Mouse (Mus musculus) liver, postnatal 0 days (tissue): Measurements from ENCODE around the gene Smap1. TPM values are rescaled to one million over a fixed set of nuclear protein-coding genes. Genes with fewer than 3 reads are reported as not detected.

ENCODE experiments used
- ATAC-seq: fragments of 200-750 bp; cut with Nextera tagmentation; 2 replicates; pipeline ENCODE4 v1.8.0; 2017; ENCODE audit warnings: mild to moderate bottlenecking, moderate library complexity
- DNase-seq: peaks from one replicate; pipeline ENCODE4 v3.0.0-alpha.2; 2016
- H3K27ac ChIP-seq: fragments of 300-500 bp; sonication (generic); 2 replicates; pipeline ENCODE4 v1.5.1; 2014; ENCODE audit warnings: antibody characterized with exemption, moderate library complexity, mild to moderate bottlenecking, low read depth
- H3K27me3 ChIP-seq: fragments of 300-500 bp; sonication (generic); 2 replicates; pipeline ENCODE4 v1.6.1; 2014; ENCODE audit warnings: low read length, control low read depth, mixed read lengths; ENCODE audit not compliant: insufficient read depth
- H3K36me3 ChIP-seq: fragments of 300-500 bp; sonication (generic); replicated peaks from 2 replicates; pipeline ENCODE4 v1.6.1; 2014; ENCODE audit warnings: mild to moderate bottlenecking, control low read depth, low read length, moderate library complexity, mixed read lengths; ENCODE audit not compliant: insufficient read depth
- H3K4me1 ChIP-seq: fragments of 300-500 bp; sonication (generic); 2 replicates; pipeline ENCODE4 v1.6.1; 2014; ENCODE audit warnings: antibody characterized with exemption, mild to moderate bottlenecking, control low read depth; ENCODE audit not compliant: insufficient read depth
- H3K4me2 ChIP-seq: fragments of 300-500 bp; sonication (generic); 2 replicates; pipeline ENCODE4 v1.6.1; 2014; ENCODE audit warnings: low read depth, mild to moderate bottlenecking, low read length, moderate library complexity, mixed read lengths
- H3K4me3 ChIP-seq: fragments of 300-500 bp; sonication (generic); 2 replicates; pipeline ENCODE4 v1.5.1; 2014; ENCODE audit warnings: low read depth, low read length
- H3K9ac ChIP-seq: fragments of 300-500 bp; sonication (generic); replicated peaks from 2 replicates; pipeline ENCODE4 v1.6.1; 2014; ENCODE audit warnings: mild to moderate bottlenecking, moderate library complexity
- H3K9me3 ChIP-seq: fragments of 300-500 bp; sonication (generic); 2 replicates; pipeline ENCODE4 v1.6.1; 2016; ENCODE audit warnings: mild to moderate bottlenecking, control low read depth, low read length, mixed read lengths
- CTCF ChIP-seq: sonication (generic); IDR thresholded peaks from 2 replicates; pipeline ENCODE4 v1.5.1; 2016; ENCODE audit warnings: antibody characterized with exemption, low read depth
- EP300 ChIP-seq: IDR thresholded peaks from 2 replicates; pipeline ENCODE4 v1.6.1; 2016; ENCODE audit warnings: antibody characterized with exemption, low read depth, mild to moderate bottlenecking
- WGBS: fragments of 180-500 bp; shearing (Covaris S2); extraction: QIAGEN DNeasy Blood & Tissue Kit; methylation state at CpG from one replicate; pipeline ENCODE4 v1.1.7; 2014; ENCODE audit not compliant: insufficient replicate concordance; 5-methylcytosine and 5-hydroxymethylcytosine counted together
- polyA plus RNA-seq: library from polyadenylated mRNA; unstranded; fragments of >200 nt; fragmentation: Nextera tagmentation; extraction: Ambion mirVana; gene quantifications from 2 replicates; pipeline ENCODE4 v1.2.1, GENCODE M21; 2015

Smap1 gene
- polyA plus RNA-seq, 1 experiment from 2014 or later = 29.8 TPM

DNA sequence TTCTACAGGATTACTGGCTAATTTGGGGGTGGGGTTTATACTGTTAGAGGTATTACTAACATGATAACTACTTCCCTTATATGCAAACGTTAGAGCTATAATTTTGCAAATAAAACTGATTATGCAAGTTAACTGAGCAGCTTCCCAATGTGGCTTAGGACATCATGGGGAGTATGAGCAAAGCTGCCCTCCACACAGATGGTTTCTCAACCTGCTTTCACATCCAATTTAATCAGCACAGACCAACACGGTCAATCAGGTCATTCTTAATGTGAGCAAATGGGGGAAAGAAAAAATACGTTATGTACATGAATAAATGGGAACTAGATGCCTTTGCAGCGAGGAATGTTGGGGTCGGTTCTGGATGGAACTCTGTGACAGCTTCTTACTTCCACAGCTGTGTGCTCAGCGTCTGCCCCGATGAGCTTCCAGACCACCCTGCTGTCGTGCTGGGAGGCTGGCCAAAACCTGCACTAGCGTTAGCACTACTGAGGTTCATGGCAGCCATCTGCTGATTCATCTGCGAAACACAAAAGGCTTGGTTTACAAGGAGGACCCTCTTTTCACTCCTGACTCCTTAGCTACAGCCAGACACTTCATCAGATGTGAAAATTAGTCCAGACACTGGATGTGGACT is 76.0 kb downstream of the Smap1 start:
- no peak for TF ChIP-seq EP300
- no peak for TF ChIP-seq CTCF
- Histone ChIP-seq H3K9me3 (no peaks in the 10 kb centered on the region), H3K9ac (no peak overlapping the region), H3K27me3 (no peaks in the 10 kb centered on the region), H3K4me1 (no peaks in the 10 kb centered on the region), H3K4me2 (no peak overlapping the region), H3K27ac (no peak overlapping the region), H3K36me3 (peaks cover 43% of the 10 kb centered on the region), H3K4me3 (no peak overlapping the region)
- 87% methylated on average over 10 of the region's 10 CpGs for WGBS
- no peak for ATAC-seq
- DNase-seq = no peak

DNA sequence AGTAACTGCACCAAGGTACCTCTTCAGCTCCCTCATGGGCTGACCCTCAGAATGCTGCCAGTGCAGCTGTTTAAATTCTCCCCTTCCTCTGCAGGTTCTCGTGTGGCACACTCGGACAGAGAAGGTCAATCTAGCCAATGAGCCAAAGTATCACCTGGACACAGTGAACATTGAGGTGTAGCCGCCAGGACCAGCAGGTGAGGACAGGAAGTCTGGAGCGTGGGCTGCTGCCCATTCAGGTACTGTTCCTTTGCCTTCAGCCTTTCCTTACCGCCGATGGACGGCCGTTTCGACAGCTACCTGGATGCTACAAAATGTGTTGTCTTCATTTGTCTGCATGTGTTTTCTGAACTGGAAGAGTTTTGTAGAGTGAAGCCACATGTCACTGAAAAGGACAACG is 77.1 kb downstream of the Smap1 start:
- no peak for TF ChIP-seq EP300
- TF ChIP-seq CTCF = no peak
- Histone ChIP-seq H3K36me3 (peaks cover 43% of the 10 kb centered on the region), H3K4me3 (no peak overlapping the region), H3K27me3 (no peaks in the 10 kb centered on the region), H3K27ac (no peak overlapping the region), H3K4me1 (no peaks in the 10 kb centered on the region), H3K9ac (no peak overlapping the region), H3K4me2 (no peak overlapping the region), H3K9me3 (no peaks in the 10 kb centered on the region)
- WGBS = 88% methylated on average over 10 of the region's 10 CpGs
- ATAC-seq (no peak), DNase-seq (no peak)

DNA sequence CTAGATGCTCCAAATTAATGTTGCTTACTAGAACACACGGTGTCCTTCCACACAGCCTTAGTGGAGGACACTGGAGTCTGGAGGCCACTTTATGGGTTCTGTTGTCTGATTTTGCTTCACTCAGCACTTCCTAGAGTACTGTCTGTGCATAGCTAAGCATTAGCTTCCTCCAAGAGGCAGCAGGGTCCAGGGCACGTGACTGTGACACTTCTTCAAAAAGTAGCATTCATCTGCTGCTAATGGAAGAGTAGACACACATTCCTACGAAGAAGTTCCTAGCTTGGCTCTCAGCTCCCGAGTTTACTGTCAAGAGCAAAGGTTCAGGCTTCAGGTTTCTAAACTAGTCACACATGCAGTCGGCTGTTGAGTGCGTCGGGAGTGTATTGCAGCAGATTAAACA is 78.3 kb downstream of the Smap1 start:
- DNase-seq (no peak), ATAC-seq (no peak)
- 87% methylated on average over 7 of the region's 7 CpGs for WGBS
- Histone ChIP-seq H3K4me2 (no peak overlapping the region), H3K9me3 (no peaks in the 10 kb centered on the region), H3K36me3 (peaks cover 37% of the 10 kb centered on the region), H3K4me3 (no peak overlapping the region), H3K9ac (no peak overlapping the region), H3K27me3 (no peaks in the 10 kb centered on the region), H3K4me1 (no peaks in the 10 kb centered on the region), H3K27ac (no peak overlapping the region)
- no peak for TF ChIP-seq CTCF
- TF ChIP-seq EP300 = no peak

DNA sequence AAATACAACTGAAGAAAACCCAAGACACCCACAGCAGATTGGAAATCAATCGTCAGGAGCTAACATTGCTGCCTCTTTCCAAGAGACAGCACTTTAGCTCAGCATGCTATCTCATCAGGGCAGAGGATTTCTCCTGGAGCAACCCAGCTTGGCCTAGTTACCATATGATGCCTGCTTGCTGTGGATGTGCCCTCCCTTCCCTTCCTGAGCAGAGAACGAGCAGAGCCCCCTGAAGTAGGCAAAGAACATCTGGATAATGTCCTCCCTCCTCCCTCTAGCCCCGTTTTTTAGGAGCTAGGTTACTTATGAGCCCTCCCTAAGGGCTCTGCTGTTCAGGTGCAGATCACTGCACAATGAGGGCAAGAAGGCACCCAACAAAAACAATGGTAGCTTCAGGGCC is 79.5 kb downstream of the Smap1 start:
- Histone ChIP-seq H3K9me3 (no peaks in the 10 kb centered on the region), H3K4me3 (no peak overlapping the region), H3K4me2 (no peak overlapping the region), H3K27me3 (no peaks in the 10 kb centered on the region), H3K27ac (no peak overlapping the region), H3K4me1 (no peaks in the 10 kb centered on the region), H3K36me3 (peaks cover 30% of the 10 kb centered on the region), H3K9ac (no peak overlapping the region)
- no peak for ATAC-seq
- DNase-seq = no peak
- WGBS = 83% methylated on average over 3 of the region's 3 CpGs
- TF ChIP-seq EP300 = no peak
- no peak for TF ChIP-seq CTCF

DNA sequence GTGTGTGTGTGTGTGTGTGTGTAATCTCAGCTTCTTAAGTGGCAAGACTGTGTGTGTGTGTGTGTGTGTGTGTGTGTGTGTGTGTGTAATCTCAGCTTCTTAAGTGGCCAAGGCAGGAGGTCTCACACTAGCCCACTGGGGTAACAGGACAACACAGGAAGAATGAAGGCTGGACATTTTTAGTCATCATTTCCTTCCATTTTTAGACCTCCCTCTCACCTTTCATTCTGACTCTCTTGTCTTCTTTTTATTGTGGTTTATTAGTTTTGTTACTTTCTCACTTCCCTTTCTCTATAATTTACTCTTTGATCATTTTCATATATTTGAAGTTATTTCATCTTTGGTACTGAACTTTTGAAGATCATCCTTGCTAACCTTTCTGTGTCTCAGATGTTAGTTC is 81.2 kb downstream of the Smap1 start:
- Histone ChIP-seq H3K4me1 (no peaks in the 10 kb centered on the region), H3K4me3 (no peak overlapping the region), H3K9me3 (no peaks in the 10 kb centered on the region), H3K9ac (no peak overlapping the region), H3K27me3 (no peaks in the 10 kb centered on the region), H3K36me3 (peaks cover 17% of the 10 kb centered on the region), H3K4me2 (no peak overlapping the region), H3K27ac (no peak overlapping the region)
- TF ChIP-seq CTCF = no peak
- no peak for TF ChIP-seq EP300
- ATAC-seq (no peak), DNase-seq (no peak)

DNA sequence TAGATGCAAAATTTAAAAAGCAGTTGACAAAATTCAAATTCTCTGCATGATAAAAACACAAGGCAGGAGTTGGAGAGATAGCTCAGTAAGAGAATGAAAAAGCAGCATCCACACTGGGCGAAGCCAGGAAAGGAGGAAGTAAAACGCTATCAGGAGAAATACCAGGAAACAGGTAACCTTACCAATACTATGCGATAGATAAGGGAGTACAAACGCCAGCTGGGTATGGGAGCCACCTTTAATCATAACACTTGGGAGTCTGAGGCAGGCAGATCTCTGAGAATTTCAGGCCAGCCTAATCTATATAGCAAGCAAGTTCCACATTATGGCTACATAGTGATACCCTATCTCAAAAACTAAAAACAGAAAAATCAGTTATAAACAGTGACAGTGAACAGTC is 85.5 kb downstream of the Smap1 start:
- ATAC-seq (no peak), DNase-seq (no peak)
- Histone ChIP-seq H3K27ac (no peak overlapping the region), H3K9ac (no peak overlapping the region), H3K4me2 (no peak overlapping the region), H3K36me3 (peaks cover 2% of the 10 kb centered on the region; the same call in 1 of the 2 replicates), H3K9me3 (no peaks in the 10 kb centered on the region), H3K4me1 (no peaks in the 10 kb centered on the region), H3K27me3 (no peaks in the 10 kb centered on the region), H3K4me3 (no peak overlapping the region)
- 52% methylated on average over 4 of the region's 4 CpGs for WGBS
- TF ChIP-seq CTCF (no peak), EP300 (no peak)

DNA sequence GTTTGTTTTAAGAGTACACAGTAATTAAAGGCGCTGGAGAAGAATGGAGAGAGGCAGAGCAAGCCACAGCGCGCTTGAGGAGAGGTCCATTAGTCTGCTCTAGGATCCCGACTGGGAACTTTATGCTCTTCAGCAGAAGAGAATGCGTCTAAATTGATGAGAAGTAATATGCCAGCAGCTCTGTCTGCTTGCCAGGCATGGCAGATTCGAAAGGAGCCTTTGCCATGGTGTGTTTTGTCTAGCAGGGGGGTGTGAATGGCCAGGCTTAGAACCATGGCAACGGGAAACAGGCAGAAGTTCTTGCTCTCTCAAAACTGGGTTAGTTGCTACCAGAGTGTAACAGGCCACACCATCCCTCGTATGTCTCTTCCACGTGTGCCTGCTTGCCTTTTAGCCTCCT is 87.3 kb downstream of the Smap1 start:
- no peak for TF ChIP-seq EP300
- no peak for TF ChIP-seq CTCF
- no peaks in the 10 kb centered on the region for H3K4me1 ChIP-seq
- 66% methylated on average over 9 of the region's 9 CpGs for WGBS

More for the DNA sequence above, 87.3 kb downstream of the Smap1 start:
- DNase-seq = no peak
- Histone ChIP-seq H3K4me3 (no peak overlapping the region), H3K4me2 (no peak overlapping the region), H3K27ac (no peak overlapping the region), H3K9me3 (no peaks in the 10 kb centered on the region), H3K36me3 (peaks cover 2% of the 10 kb centered on the region; the same call in 1 of the 2 replicates), H3K9ac (no peak overlapping the region), H3K27me3 (no peaks in the 10 kb centered on the region)
- ATAC-seq = no peak
